Mouse (Mus musculus) lung, embryonic 16.5 days (tissue): Measurements from ENCODE around the gene Vmn1r31. TPM values are rescaled to one million over a fixed set of nuclear protein-coding genes. Genes with fewer than 3 reads are reported as not detected.

Experiments used
- ATAC-seq: fragments of 200-750 bp; cut with Nextera tagmentation; 2 replicates; pipeline ENCODE4 v1.8.0; 2017; ENCODE audit warnings: low read depth, mild to moderate bottlenecking, moderate library complexity
- H3K27ac ChIP-seq: fragments of 300-500 bp; sonication (generic); 2 replicates; pipeline ENCODE4 v1.5.1; 2014; ENCODE audit warnings: mild to moderate bottlenecking, control low read depth, low read length
- H3K27me3 ChIP-seq: fragments of 300-500 bp; sonication (generic); 2 replicates; pipeline ENCODE4 v1.6.1; 2014; ENCODE audit warnings: low read depth, low read length, mixed read lengths; ENCODE audit not compliant: control insufficient read depth, insufficient read depth
- H3K36me3 ChIP-seq: fragments of 300-500 bp; sonication (generic); 2 replicates; pipeline ENCODE4 v1.6.1; 2014; ENCODE audit warnings: low read length; ENCODE audit not compliant: control insufficient read depth, insufficient read depth
- H3K4me1 ChIP-seq: fragments of 300-500 bp; sonication (generic); replicated peaks from 2 replicates; pipeline ENCODE4 v1.6.1; 2014; ENCODE audit warnings: low read length, mixed read lengths; ENCODE audit not compliant: control insufficient read depth, insufficient read depth
- H3K4me2 ChIP-seq: fragments of 300-500 bp; sonication (generic); 2 replicates; pipeline ENCODE4 v1.6.1; 2014; ENCODE audit warnings: low read depth, low read length, control low read depth
- H3K4me3 ChIP-seq: fragments of 300-500 bp; sonication (generic); 2 replicates; pipeline ENCODE4 v1.5.1; 2014; ENCODE audit warnings: mild to moderate bottlenecking, low read length, control low read depth
- H3K9ac ChIP-seq: fragments of 300-500 bp; sonication (generic); 2 replicates; pipeline ENCODE4 v1.6.1; 2014; ENCODE audit warnings: low read length, control low read depth
- H3K9me3 ChIP-seq: fragments of 300-500 bp; sonication (generic); 2 replicates; pipeline ENCODE4 v1.6.1; 2016; ENCODE audit warnings: low read length; ENCODE audit not compliant: control insufficient read depth
- WGBS: fragments of 180-500 bp; shearing (Covaris S2); extraction: QIAGEN DNeasy Blood & Tissue Kit; methylation state at CpG from one replicate; pipeline ENCODE4 v1.1.7; 2014; 5-methylcytosine and 5-hydroxymethylcytosine counted together
- polyA plus RNA-seq: library from polyadenylated mRNA; unstranded; fragments of >200 nt; fragmentation: Nextera tagmentation; extraction: Ambion mirVana; gene quantifications from 2 replicates; pipeline ENCODE4 v1.2.1, GENCODE M21; 2015

Vmn1r31 gene
- polyA plus RNA-seq = not detected in 2 replicates

GRCm38 (mm10) chr6:58475230-58475629 lies at the start of gene Vmn1r31:
Gene Vmn1r31 (minus strand): TSS chr6:58475330.
- Histone ChIP-seq H3K4me3 (no peak within 1 kb of the TSS), H3K27me3 (no peaks in the 10 kb centered on the region), H3K36me3 (no peaks in the 10 kb centered on the region), H3K9ac (no peak within 1 kb of the TSS), H3K4me1 (no peaks in the 10 kb centered on the region), H3K9me3 (no peaks in the 10 kb centered on the region), H3K27ac (no peak within 1 kb of the TSS), H3K4me2 (no peak within 1 kb of the TSS)
- 78% methylated on average over 1 of the region's 1 CpGs for WGBS
- no peak for ATAC-seq

GRCm38 (mm10) chr6:58443285-58443684 lies 31.8 kb downstream of the Vmn1r31 start, which contains the start of gene Vmn1r30:
Gene Vmn1r30 (minus strand): TSS chr6:58443385.
- no peaks in the 10 kb centered on the region for H3K9me3 ChIP-seq
- no peak within 1 kb of the TSS for H3K9ac ChIP-seq
- H3K4me1 ChIP-seq = no peaks in the 10 kb centered on the region
- no peaks in the 10 kb centered on the region for H3K36me3 ChIP-seq
- ATAC-seq = no peak
- H3K27me3 ChIP-seq = no peaks in the 10 kb centered on the region
- H3K27ac ChIP-seq = no peak within 1 kb of the TSS
- H3K4me2 ChIP-seq = no peak within 1 kb of the TSS
- H3K4me3 ChIP-seq = no peak within 1 kb of the TSS

Other genes starting within 250 kb of the Vmn1r31 start
- not detected in 2 replicates for gene Vmn1r28, start 213.3 kb downstream of the Vmn1r31 start, polyA plus RNA-seq
- not detected in 2 replicates for gene Vmn1r29, start 173.8 kb downstream of the Vmn1r31 start, polyA plus RNA-seq
- gene Vmn1r30, start 31.9 kb downstream of the Vmn1r31 start, polyA plus RNA-seq = not detected in 2 replicates
- gene Abcg2, start 109.2 kb upstream of the Vmn1r31 start, polyA plus RNA-seq = 56.7 and 62.1 TPM in 2 replicates